Mouse (Mus musculus): ENCODE measurements around the gene Sfxn2.
A peak's percentile ranks its signal among the peaks of the same experiment; 100 is the strongest.

Gene Sfxn2

DNA sequence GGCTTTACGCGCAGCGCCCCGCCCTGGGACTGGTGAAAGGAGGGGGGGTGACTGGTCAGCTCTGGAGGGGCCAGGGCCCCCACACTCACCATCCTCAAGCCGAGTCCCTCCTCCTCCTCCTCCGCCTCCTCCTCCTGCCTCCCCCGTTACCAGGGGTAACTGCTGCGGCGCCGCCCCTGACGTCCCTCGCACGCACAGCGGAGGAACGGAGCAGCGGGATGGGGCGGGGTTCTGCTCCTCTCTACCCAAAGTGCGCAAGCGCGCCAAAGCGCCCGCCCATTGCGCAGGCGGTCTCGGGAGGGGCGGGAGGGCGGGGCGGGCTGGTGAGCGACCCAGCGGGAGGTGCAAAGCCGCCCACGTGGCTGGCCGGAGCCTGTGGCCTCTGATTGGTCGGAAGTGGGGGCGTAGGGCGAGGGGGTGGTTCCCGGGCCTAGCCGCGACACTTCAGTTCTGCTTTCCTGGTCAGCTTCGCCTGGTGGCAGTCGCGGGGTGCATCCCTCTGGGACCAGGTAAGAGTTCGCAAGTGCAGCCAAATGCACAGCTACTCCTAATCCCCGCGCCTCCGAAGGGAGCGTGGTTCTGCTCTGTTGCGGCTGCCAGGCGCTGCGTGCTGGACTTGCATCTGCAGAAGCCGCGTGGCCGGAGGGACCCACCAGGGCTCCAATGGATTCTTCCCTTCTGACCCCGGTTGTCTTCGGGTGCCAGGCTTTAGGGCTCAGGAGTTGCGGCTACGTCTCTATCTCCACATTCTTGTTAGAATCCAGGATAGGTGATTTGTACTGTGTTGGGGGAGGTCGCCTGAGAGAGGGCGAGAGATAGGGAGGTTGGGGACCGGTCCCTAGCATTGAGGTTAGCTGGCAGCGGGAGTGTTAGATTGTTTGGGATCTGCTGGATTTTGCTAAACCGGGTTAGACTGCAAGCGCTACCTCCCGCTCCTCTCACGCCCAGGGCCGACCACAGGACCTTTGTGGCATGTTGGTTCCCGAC lies at the start of gene Sfxn2, which contains the start of gene Arl3:
Gene Sfxn2, plus strand, starts transcription at position 415 of the 987 bp plus-strand sequence.
Gene Arl3, minus strand, starts transcription at position 248 of the 987 bp plus-strand sequence.
- peak; percentile 98 for DNase-seq (ENCODE audit: low spot score)

- DNase-seq (ENCODE audit: low spot score), result no peak
Measured at GRCm38 (mm10) chr19:46523480-46524151, 49.5 kb upstream of the Sfxn2 start.

GRCm38 (mm10) chr19:46524152-46524544 lies 49.0 kb upstream of the Sfxn2 start:
- DNase-seq (ENCODE audit: low spot score), result no peak

DNA sequence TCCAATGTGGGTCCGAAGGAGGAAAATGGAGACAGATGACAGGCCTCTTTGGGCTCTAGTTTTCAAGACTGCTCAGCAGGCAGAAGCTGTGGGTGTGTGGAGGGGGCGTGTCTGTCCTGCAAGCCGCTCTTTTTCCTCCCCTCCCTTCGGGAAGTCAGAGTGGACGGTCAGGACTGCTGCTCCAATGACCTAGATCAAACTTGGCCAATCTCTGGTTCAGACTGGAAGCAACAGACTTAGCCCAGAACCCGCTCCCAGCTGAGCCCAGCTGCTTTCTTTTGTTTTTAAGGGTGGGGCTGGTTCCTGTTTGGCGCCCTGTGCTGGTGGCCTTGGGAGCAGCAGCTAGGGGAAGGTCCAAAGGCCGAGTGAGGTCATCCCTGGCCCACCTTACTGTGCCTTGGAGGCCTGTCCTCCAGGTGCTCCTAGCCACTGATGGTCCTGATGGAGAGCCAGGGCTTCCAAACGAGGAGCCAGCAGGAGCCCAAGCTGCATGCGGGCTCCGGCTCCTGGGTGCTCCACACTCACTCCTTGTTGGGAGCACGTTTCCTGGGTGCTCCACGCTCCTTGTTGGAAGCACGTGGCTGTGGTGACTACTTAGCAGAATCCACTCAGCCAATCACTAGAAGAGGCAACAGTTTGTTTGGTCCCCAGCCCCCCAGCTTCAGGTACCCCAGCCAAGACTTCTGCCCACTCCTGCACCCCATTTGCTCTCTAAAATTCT lies 48.4 kb upstream of the Sfxn2 start:
- DNase-seq (ENCODE audit: low spot score), result peak; percentile 92

DNA sequence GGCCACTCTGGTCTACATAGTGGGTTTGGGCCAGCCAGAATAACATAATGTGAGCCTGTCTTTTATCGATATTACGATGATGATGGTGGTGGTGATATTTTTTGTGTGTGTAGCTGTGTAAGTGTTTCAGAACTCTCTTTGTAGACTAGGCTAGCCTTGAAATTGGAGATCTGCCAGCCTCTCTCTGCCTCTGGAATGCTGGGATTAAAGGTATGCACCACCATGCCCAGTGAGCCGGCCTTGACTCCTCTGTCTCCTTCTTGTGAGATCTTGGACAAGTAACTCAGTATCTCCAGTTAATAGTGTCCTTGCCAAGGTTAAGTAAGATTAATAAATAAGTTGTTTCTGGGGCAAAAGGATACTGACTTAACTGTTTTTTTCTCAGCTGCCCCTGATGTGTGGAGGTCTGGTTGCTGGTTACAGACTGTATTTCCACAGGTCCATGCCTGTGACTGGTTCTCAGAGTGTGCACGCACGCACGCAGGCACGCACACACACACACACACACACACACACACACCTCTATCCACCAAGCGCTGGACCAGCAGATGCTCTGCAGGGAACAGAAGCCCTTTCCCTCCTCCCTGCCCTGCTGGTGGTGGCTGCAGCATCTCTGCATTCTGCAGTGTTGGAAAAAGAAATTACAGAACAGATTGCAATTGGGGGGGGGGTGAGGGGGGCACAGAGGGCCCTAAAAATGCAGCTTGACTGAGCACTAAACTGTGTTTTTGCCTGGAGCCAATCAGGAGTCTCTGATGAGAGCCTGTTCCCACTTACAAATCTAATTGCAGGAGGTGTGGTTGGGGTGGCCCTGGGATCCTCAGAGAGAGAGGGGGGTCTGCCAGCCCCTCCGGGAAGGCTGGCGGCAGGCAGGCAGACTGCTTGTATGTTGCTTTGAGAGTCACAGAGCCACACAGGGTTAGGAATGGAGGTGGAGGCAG lies 47.2 kb upstream of the Sfxn2 start:
- no peak for DNase-seq (ENCODE audit: low spot score)

DNA sequence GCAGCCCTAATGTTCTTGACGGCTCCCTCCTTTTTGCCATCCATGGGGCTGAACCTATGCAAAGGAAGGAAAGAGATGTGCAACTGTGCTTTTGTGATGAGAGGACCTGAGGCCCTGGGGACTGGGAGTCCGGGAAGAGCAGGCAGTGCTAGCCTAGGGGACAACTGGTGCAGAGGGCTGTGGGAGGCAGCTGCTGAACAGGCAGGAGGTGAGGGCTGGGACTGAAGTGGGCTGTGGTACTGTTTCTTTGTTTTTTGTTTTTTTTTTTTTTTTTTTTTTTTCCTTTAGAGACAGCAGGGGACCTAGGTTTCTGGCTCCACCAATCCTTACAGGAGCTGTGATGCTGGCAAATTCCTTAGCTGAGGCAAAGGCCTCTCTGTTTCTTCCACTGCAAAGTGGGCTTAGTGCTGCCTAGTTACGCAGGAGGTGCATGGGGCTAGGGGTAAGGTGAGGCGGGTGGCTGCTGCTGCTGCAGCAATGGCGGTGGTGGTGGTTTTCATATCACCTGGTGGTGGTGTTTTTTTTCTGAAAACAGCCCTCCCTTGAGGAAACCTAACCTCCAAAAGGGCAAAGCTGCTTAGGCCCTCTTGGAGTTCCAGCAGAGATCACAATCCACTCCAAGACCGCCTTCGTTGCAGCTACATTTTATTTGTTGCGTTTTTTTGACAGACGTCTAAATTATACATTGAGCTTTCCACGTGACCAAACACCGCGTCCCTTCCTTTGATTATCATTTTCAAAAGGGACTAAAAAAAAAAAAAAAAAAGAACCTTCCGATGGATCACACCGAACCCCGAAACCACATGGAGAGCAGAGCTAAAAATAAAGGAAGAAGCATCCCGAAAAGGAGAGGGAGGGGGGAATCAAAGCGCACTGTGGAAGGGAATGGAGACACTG lies 45.3 kb upstream of the Sfxn2 start:
- no peak for DNase-seq (ENCODE audit: low spot score)

- no peak for DNase-seq (ENCODE audit: low spot score)
Measured at GRCm38 (mm10) chr19:46528529-46529213, 44.5 kb upstream of the Sfxn2 start.

DNA sequence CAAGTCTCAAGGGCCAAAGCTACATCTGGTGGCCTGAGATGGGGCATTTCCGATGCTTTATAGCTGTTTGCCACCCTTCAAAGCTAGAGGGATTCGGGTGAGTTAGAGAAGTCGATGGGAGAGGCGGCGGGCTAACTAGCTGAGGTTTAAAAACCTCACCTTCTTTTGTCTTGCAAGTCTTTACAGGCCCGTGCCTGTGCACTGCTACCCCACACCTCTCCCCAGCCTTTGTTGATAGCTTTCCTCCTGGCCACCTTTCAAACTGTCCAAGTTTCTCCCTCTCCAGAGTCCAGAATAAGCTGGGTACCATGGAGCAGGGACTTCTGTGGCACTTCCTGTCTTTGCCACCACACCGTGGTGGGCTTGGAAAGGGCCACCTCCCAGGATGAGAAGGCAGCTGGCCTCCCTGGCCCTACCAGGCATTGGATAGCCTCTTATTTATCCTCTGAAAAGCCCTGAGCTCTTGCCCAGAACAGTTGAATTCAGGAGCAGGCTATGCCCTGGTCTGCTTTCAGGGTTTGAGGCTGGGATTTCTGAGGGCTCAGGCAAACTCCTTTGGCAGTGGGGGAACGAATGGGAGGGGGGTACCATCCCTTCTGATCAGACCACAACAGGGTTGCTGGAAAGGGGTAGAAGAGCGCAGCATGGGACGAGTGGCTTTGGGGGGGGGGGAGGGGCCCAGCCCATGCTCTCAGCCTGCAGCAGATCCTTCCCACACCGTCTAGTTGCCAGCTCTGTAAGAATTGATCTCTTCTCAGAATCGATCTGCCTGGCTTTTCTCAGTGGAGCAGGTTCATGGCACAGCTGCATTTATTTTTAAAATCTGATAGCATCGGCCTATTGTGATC lies 43.3 kb upstream of the Sfxn2 start:
- DNase-seq (ENCODE audit: low spot score), result no peak

- DNase-seq (ENCODE audit: low spot score), result no peak
Measured at GRCm38 (mm10) chr19:46530449-46530990, 42.6 kb upstream of the Sfxn2 start.

GRCm38 (mm10) chr19:46531071-46532030 lies 41.8 kb upstream of the Sfxn2 start:
- DNase-seq (ENCODE audit: low spot score), result no peak

- no peak for DNase-seq (ENCODE audit: low spot score)
Measured at GRCm38 (mm10) chr19:46532031-46532688, 41.0 kb upstream of the Sfxn2 start.

GRCm38 (mm10) chr19:46533066-46533465 lies 40.1 kb upstream of the Sfxn2 start:
- DNase-seq (ENCODE audit: low spot score), result no peak

- no peak for DNase-seq (ENCODE audit: low spot score)
Measured at GRCm38 (mm10) chr19:46533525-46533924, 39.6 kb upstream of the Sfxn2 start.

DNA sequence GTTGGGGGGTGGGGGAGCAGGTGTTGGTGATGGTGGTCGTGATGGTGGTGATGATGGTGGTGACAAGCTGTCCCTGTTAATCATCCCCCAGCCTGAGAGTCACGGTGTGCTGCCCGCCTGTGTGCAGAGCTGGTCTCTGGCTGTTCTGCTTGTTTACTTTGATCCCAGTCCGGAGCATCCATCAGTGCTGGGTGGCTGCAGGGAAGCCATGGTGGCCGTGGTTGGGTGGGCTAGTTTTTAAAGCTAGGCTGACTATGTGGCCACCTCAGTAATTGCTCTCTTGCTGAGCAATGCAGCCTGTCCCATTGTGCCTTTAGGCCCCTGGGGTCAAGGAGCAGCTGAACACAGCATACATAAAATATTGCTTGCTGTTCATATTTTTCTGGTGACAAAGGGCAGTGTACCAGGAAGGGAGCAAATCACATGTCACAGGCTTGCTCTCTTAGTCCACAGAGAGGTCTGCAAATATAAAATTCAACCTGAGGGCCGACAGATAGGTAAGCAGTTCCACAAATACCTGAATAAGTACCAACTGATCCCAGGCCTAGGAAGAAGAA lies 38.5 kb upstream of the Sfxn2 start:
- DNase-seq (ENCODE audit: low spot score), result no peak

DNA sequence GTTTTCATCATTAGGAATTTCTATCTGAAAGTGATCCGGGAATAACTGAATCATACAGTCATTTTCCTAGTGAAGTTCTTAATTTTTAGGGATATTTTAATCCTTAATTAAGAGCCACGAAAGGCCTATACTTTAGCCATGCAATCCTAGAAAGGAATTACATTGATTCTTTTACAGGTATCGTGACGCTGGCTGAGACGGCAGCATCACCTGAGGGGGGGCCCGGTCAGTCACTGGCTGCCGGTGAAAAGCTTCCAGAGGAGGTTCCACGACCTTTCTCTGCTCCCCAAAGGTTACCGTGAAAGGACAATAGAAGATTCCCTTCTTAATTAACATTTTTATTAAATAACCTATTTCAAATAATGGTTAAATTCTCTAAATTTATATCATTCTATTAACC lies 35.8 kb upstream of the Sfxn2 start:
- DNase-seq (ENCODE audit: low spot score), result no peak

DNA sequence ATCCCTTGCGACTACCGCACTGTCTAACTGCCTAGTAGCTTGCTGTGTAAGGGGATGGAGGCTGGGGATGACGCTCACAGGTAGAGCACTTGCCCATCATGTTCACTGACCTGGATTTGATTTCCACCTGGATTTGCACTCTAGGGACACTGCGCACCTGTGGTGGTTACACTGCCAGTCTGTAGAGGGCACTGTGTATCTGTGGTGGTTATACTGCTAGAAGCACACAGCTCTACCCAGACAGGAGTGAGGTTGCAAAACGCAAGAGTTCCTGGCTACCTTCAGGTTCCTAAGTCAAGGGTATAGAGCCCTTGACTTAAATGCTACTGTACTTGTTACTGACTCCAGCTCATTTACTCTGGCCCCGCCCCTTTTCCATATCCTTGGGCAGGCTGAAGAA lies 35.0 kb upstream of the Sfxn2 start:
- no peak for DNase-seq (ENCODE audit: low spot score)
